Comparison of ENCODE assay signal across 28 mouse cellular contexts in genomic region chr6:54918521-54918920, GRCm38 (mm10).
"Had no signal": no experiment of that assay in that cellular context is flagged by ENCODE, and none has a peak within 500 bp of the region (broad histone marks: within the 10 kb centered on the region; RNA-seq: fewer than 3 reads in every experiment).

No protein-coding gene starts in this region.

- H3K27ac ChIP-seq: embryonic facial prominence, embryonic 10.5 days; embryonic facial prominence, embryonic 12.5 days; embryonic facial prominence, embryonic 13.5 days; embryonic facial prominence, embryonic 15.5 days; forebrain, embryonic 10.5 days; forebrain, embryonic 12.5 days; forebrain, embryonic 13.5 days; forebrain, embryonic 15.5 days; gastrocnemius, adult 2 months; heart, adult 2 months had no signal

- H3K36me3 ChIP-seq: embryonic facial prominence, embryonic 10.5 days; embryonic facial prominence, embryonic 12.5 days; embryonic facial prominence, embryonic 13.5 days; embryonic facial prominence, embryonic 15.5 days; forebrain, embryonic 10.5 days; forebrain, embryonic 12.5 days; forebrain, embryonic 15.5 days had no signal

- H3K4me2 ChIP-seq: embryonic facial prominence, embryonic 12.5 days; embryonic facial prominence, embryonic 13.5 days; embryonic facial prominence, embryonic 15.5 days; forebrain, embryonic 12.5 days; forebrain, embryonic 13.5 days; forebrain, embryonic 15.5 days had no signal

- H3K9me3 ChIP-seq: embryonic facial prominence, embryonic 10.5 days; embryonic facial prominence, embryonic 12.5 days; embryonic facial prominence, embryonic 13.5 days; embryonic facial prominence, embryonic 15.5 days; forebrain, embryonic 10.5 days; forebrain, embryonic 12.5 days; forebrain, embryonic 13.5 days; forebrain, embryonic 15.5 days had no signal

- DNase-seq: cerebellum, adult 2 months; cerebellum, adult 8-10 months; cerebellum, adult 9-10 months; cerebellum, adult 9-11 months; cerebellum, postnatal 10 days; cerebellum, postnatal 14 days; cerebellum, postnatal 25 days; cerebellum, postnatal 36 days; embryo, embryonic 11 days; forebrain, postnatal 0 days; gastrocnemius, adult 2 months; gastrocnemius, postnatal 10 days; gastrocnemius, postnatal 14 days; gastrocnemius, postnatal 25 days; gastrocnemius, postnatal 36 days; heart, adult 18-20 months had no signal

- ATAC-seq: forebrain, embryonic 13.5 days; forebrain, embryonic 14.5 days; forebrain, embryonic 15.5 days; forebrain, embryonic 16.5 days; forebrain, postnatal 0 days had no signal

- H3K9ac ChIP-seq: embryonic facial prominence, embryonic 12.5 days; embryonic facial prominence, embryonic 13.5 days; embryonic facial prominence, embryonic 15.5 days; forebrain, embryonic 12.5 days; forebrain, embryonic 13.5 days; forebrain, embryonic 15.5 days; forebrain, postnatal 0 days had no signal

- H3K4me3 ChIP-seq: embryonic facial prominence, embryonic 10.5 days; embryonic facial prominence, embryonic 12.5 days; embryonic facial prominence, embryonic 13.5 days; embryonic facial prominence, embryonic 15.5 days; erythroblast, embryonic 14.5 days; forebrain, embryonic 10.5 days; forebrain, embryonic 12.5 days; forebrain, embryonic 13.5 days; forebrain, embryonic 15.5 days; gastrocnemius, adult 2 months; heart, adult 2 months had no signal

- H3K27me3 ChIP-seq: embryonic facial prominence, embryonic 12.5 days; embryonic facial prominence, embryonic 15.5 days; forebrain, embryonic 12.5 days; forebrain, embryonic 13.5 days; forebrain, embryonic 15.5 days had no signal

- H3K4me1 ChIP-seq: embryonic facial prominence, embryonic 10.5 days; embryonic facial prominence, embryonic 12.5 days; embryonic facial prominence, embryonic 15.5 days; forebrain, embryonic 10.5 days; forebrain, embryonic 12.5 days; forebrain, embryonic 13.5 days; forebrain, embryonic 15.5 days had no signal
